Mouse (Mus musculus) CH12.LX (cell line): ENCODE measurements around the gene Fkbp7. TPM values are rescaled to one million over a fixed set of nuclear protein-coding genes. Genes with fewer than 3 reads are reported as not detected.

Source experiments
- DNase-seq: peaks from one replicate; pipeline ENCODE4 v3.0.0-alpha.2; 2013; ENCODE audit errors: extremely low read depth
- H3K27ac ChIP-seq: 2 replicates; pipeline ENCODE4 v1.5.1; 2012; ENCODE audit warnings: low read depth, mild to moderate bottlenecking, control low read depth, moderate library complexity; ENCODE audit not compliant: insufficient read depth
- H3K27me3 ChIP-seq: replicated peaks from 2 replicates; pipeline ENCODE3; 2012; ENCODE audit warnings: inconsistent platforms
- H3K36me3 ChIP-seq, 2 experiments: replicated peaks in 1 of 2; 2 replicates each; pipeline versions ENCODE3 to v1.6.1; 2012; ENCODE audit warnings: inconsistent platforms in 1 of 2, low read length in 1 of 2, mild to moderate bottlenecking in 1 of 2, mixed read lengths in 1 of 2, moderate library complexity in 1 of 2; ENCODE audit not compliant: control insufficient read depth in 1 of 2, insufficient read depth in 1 of 2
- H3K4me1 ChIP-seq, 2 experiments: 2 replicates each; pipeline ENCODE4 v1.6.1; 2012; ENCODE audit warnings: inconsistent platforms in 1 of 2, moderate library complexity in 1 of 2; ENCODE audit not compliant: insufficient read depth in 2 of 2, control insufficient read depth in 1 of 2
- H3K4me2 ChIP-seq: 2 replicates; pipeline ENCODE4 v1.6.1; 2012; ENCODE audit warnings: low read depth, mild to moderate bottlenecking, control low read depth; ENCODE audit not compliant: poor library complexity, insufficient read depth, severe bottlenecking
- H3K4me3 ChIP-seq, 3 experiments: fragments of 150-350 bp in 1 of 3; sonication (generic) in 1 of 3; replicated peaks in 1 of 3; 2 replicates each; pipeline versions ENCODE3 to v1.5.1; 2011 to 2012; ENCODE audit warnings: low read depth in 2 of 3, low read length in 2 of 3, mild to moderate bottlenecking in 2 of 3, moderate library complexity in 2 of 3, control low read depth in 1 of 3, improper control_type of control experiment in 1 of 3, inconsistent platforms in 1 of 3, mixed read lengths in 1 of 3; ENCODE audit not compliant: poor library complexity in 1 of 3
- H3K79me2 ChIP-seq: replicated peaks from 2 replicates; pipeline ENCODE4 v1.6.1; 2012; ENCODE audit warnings: mild to moderate bottlenecking, moderate library complexity; ENCODE audit not compliant: control insufficient read depth, poor library complexity, insufficient read depth, severe bottlenecking; ENCODE audit errors: extremely low read depth
- H3K9ac ChIP-seq: 2 replicates; pipeline ENCODE4 v1.6.1; 2012; ENCODE audit warnings: low read depth, mild to moderate bottlenecking, control low read depth, moderate library complexity; ENCODE audit not compliant: insufficient read depth
- H3K9me3 ChIP-seq: replicated peaks from 2 replicates; pipeline ENCODE3; 2012; ENCODE audit warnings: low read length, inconsistent platforms, mixed read lengths
- CHD2 ChIP-seq: IDR thresholded peaks from 2 replicates; pipeline ENCODE4 v1.6.1; 2011; ENCODE audit warnings: low read length, improper control_type of control experiment
- ELF1 ChIP-seq: IDR thresholded peaks from 2 replicates; pipeline ENCODE4 v1.6.1; 2014; ENCODE audit warnings: low read depth, mild to moderate bottlenecking, inconsistent platforms, low read length, improper control_type of control experiment
- GABPA ChIP-seq: IDR thresholded peaks from 2 replicates; pipeline ENCODE4 v1.6.1; 2012; ENCODE audit warnings: low read depth, low read length, improper control_type of control experiment, inconsistent platforms; ENCODE audit not compliant: insufficient replicate concordance
- JUN ChIP-seq: IDR thresholded peaks from 2 replicates; pipeline ENCODE4 v1.6.1; 2011; ENCODE audit warnings: low read depth, mild to moderate bottlenecking, low read length, improper control_type of control experiment, moderate library complexity; ENCODE audit not compliant: insufficient read depth
- KAT2A ChIP-seq: IDR thresholded peaks from 2 replicates; pipeline ENCODE4 v1.6.1; 2012; ENCODE audit warnings: low read length, improper control_type of control experiment, inconsistent platforms; ENCODE audit not compliant: insufficient replicate concordance
- MEF2A ChIP-seq: IDR thresholded peaks from 2 replicates; pipeline ENCODE4 v1.6.1; 2014; ENCODE audit warnings: low read depth, mild to moderate bottlenecking, inconsistent platforms, low read length, improper control_type of control experiment, borderline replicate concordance
- MYC ChIP-seq: IDR thresholded peaks from 2 replicates; pipeline ENCODE4 v1.6.1; 2011; ENCODE audit warnings: low read depth, mild to moderate bottlenecking, improper control_type of control experiment, low read length
- PAX5 ChIP-seq: IDR thresholded peaks from 2 replicates; pipeline ENCODE4 v1.6.1; 2012; ENCODE audit warnings: low read length, inconsistent platforms, mixed read lengths
- POLR2AphosphoS2 ChIP-seq: IDR thresholded peaks from 2 replicates; pipeline ENCODE4 v1.6.1; 2011; ENCODE audit warnings: low read depth, low read length, improper control_type of control experiment
- SIN3A ChIP-seq: IDR thresholded peaks from 2 replicates; pipeline ENCODE4 v1.6.1; 2012; ENCODE audit warnings: low read length, improper control_type of control experiment, inconsistent platforms
- TBP ChIP-seq: conservative IDR thresholded peaks from 2 replicates; pipeline ENCODE4 v1.6.1; 2011; ENCODE audit warnings: low read depth, low read length, improper control_type of control experiment
- TCF12 ChIP-seq: IDR thresholded peaks from 2 replicates; pipeline ENCODE4 v1.6.1; 2014; ENCODE audit warnings: low read depth, mild to moderate bottlenecking, inconsistent platforms, low read length, improper control_type of control experiment
- UBTF ChIP-seq: IDR thresholded peaks from 2 replicates; pipeline ENCODE4 v1.6.1; 2012; ENCODE audit warnings: low read depth, mild to moderate bottlenecking, inconsistent platforms, low read length, improper control_type of control experiment, moderate library complexity
- USF1 ChIP-seq: IDR thresholded peaks from 2 replicates; pipeline ENCODE4 v1.6.1; 2014; ENCODE audit warnings: low read depth, mild to moderate bottlenecking, inconsistent platforms, low read length, improper control_type of control experiment
- ZKSCAN1 ChIP-seq: IDR thresholded peaks from 2 replicates; pipeline ENCODE4 v1.6.1; 2012; ENCODE audit warnings: low read depth, inconsistent platforms, low read length, improper control_type of control experiment, borderline replicate concordance
- ZMIZ1 ChIP-seq: IDR thresholded peaks from 2 replicates; pipeline ENCODE4 v1.6.1; 2012; ENCODE audit warnings: low read depth, mild to moderate bottlenecking, inconsistent platforms, low read length, improper control_type of control experiment
- dilution Hi-C: fragments of 300-500 bp; cut with MboI; formaldehyde crosslinking; loops from 2 replicates; pipeline ENCODE4 v1.14.3; 2020; ENCODE audit warnings: low sequenced_read_pairs; ENCODE audit not compliant: extremely low pct_unique_long_range_greater_than_20kb, extremely low pct_ligation_motif_present
- in situ Hi-C: fragments of 300-500 bp; cut with MboI; formaldehyde crosslinking; loops from 3 replicates; pipeline ENCODE4 v1.14.3; 2019; ENCODE audit warnings: low sequenced_read_pairs, low pct_ligation_motif_present, low pct_unique_long_range_greater_than_20kb, mixed read lengths
- polyA plus RNA-seq: library from polyadenylated mRNA; unstranded; fragments of >175 nt; gene quantifications from 2 replicates; pipeline ENCODE4 v1.2.1, GENCODE M21; 2012; ENCODE audit warnings: low read depth; ENCODE audit not compliant: insufficient read length
- total RNA-seq, 2 experiments: library from RNA; depleted of rRNA; stranded (reverse); fragments of 300-350 nt in 1 of 2; fragments of >200 nt in 1 of 2; gene quantifications; 2 replicates each; pipeline ENCODE4 v1.2.3; 2012 to 2014

Fkbp7 gene
- total and polyA plus RNA-seq, 3 experiments, result 1.5 to 1.7 (median 1.5) TPM

- TF ChIP-seq ZMIZ1, result no peak
- no peak for TF ChIP-seq USF1
- TF ChIP-seq JUN, result no peak
- no peak; the same call in 1 of the 2 replicates for TF ChIP-seq MYC
- TF ChIP-seq MEF2A, result peak; percentile 37; the same call in 1 of the 2 replicates
- no peak for TF ChIP-seq GABPA
- TF ChIP-seq ZKSCAN1, result no peak
- peak; percentile 30; the same call in 1 of the 2 replicates for TF ChIP-seq POLR2AphosphoS2
- TF ChIP-seq TCF12, result no peak
- no peak for TF ChIP-seq PAX5
- TF ChIP-seq CHD2, result no peak
- TF ChIP-seq SIN3A, result peak; percentile 70
Measured at GRCm38 (mm10) chr2:76676401-76677226, 3.7 kb upstream of the Fkbp7 start (continued).

- peak overlapping the region; percentile 57 for H3K4me2 ChIP-seq
- dilution Hi-C loops (no loop called here), in situ Hi-C loops (no loop called here)
- peaks cover 21 to 31% of the 10 kb centered on the region in 2 experiments for H3K36me3 ChIP-seq
- H3K27me3 ChIP-seq, result no peaks in the 10 kb centered on the region
- H3K9me3 ChIP-seq, result no peaks in the 10 kb centered on the region
- peak overlapping the region; percentile 82 for H3K9ac ChIP-seq
- H3K79me2 ChIP-seq, result peaks cover 48% of the 10 kb centered on the region
- TF ChIP-seq KAT2A, result 0 out of 2 replicates have a peak, but pooled peaks have one; percentile 4
- TF ChIP-seq PAX5, result no peak
- no peak for TF ChIP-seq ELF1
- peak overlapping the region; percentile 72 to 92 (median 81) for H3K4me3 ChIP-seq
- DNase-seq, result peak; percentile 17
- no peak overlapping the region for H3K27ac ChIP-seq
- peaks cover 7 to 38% of the 10 kb centered on the region in 2 experiments; a peak in 3 of 4 replicates for H3K4me1 ChIP-seq
Measured at GRCm38 (mm10) chr2:76675949-76676348, 3.0 kb upstream of the Fkbp7 start.

- peak overlapping the region; percentile 57 for H3K4me2 ChIP-seq
- dilution Hi-C loops, result no loop called here
- H3K79me2 ChIP-seq, result peaks cover 48% of the 10 kb centered on the region
- peak; percentile 33 for DNase-seq
- in situ Hi-C loops, result no loop called here
- TF ChIP-seq TBP, result no peak
- TF ChIP-seq UBTF, result peak; percentile 52; the same call in 1 of the 2 replicates
- H3K4me3 ChIP-seq, result peak overlapping the region; percentile 72 to 92 (median 81)
- peaks cover 7 to 38% of the 10 kb centered on the region in 2 experiments; a peak in 3 of 4 replicates for H3K4me1 ChIP-seq
- H3K27ac ChIP-seq, result peak overlapping the region; percentile 49
- H3K36me3 ChIP-seq, result peaks cover 18 to 26% of the 10 kb centered on the region in 2 experiments
- H3K9ac ChIP-seq, result peak overlapping the region; percentile 82
- no peaks in the 10 kb centered on the region for H3K27me3 ChIP-seq
- H3K9me3 ChIP-seq, result no peaks in the 10 kb centered on the region
Measured at GRCm38 (mm10) chr2:76675451-76675850, 2.5 kb upstream of the Fkbp7 start.
